Mouse (Mus musculus): ENCODE measurements at regions not wholly inside any gene's neighbourhood (a gene's known extent, or its start where the extent isn't known, plus 50 kb on each side); places are given as distances from the start of the nearest gene placed in this dataset.

- DNase-seq = no peak
Observed at GRCm38 (mm10) chr12:65644232-65644631, 418.9 kb downstream of the Wdr20rt start.

GRCm38 (mm10) chr12:65656772-65657171 is 431.5 kb downstream of the Wdr20rt start:
- no peak for DNase-seq

GRCm38 (mm10) chr12:65671673-65672072 is 446.4 kb downstream of the Wdr20rt start:
- no peak for DNase-seq

- no peak for DNase-seq
Observed at GRCm38 (mm10) chr12:65673193-65673592, 447.9 kb downstream of the Wdr20rt start.

- no peak for DNase-seq
Observed at GRCm38 (mm10) chr12:65674916-65675660, 449.8 kb downstream of the Wdr20rt start.

- no peak for DNase-seq
Observed at GRCm38 (mm10) chr12:65680335-65680734, 455.0 kb downstream of the Wdr20rt start.

GRCm38 (mm10) chr12:65681826-65682225 is 456.5 kb downstream of the Wdr20rt start:
- DNase-seq = no peak

GRCm38 (mm10) chr12:65704985-65705384 is 479.7 kb downstream of the Wdr20rt start:
- DNase-seq = no peak

- DNase-seq = no peak
Observed at GRCm38 (mm10) chr12:65712304-65712703, 487.0 kb downstream of the Wdr20rt start.

Data from layer of hippocampus, adult 9-11 months (tissue).